ENCODE assay signal across 9 mouse cellular contexts in genomic region chr12:91591191-91591590, GRCm38 (mm10). TPM values are rescaled to one million over a fixed set of nuclear protein-coding genes. Genes with fewer than 3 reads are reported as not detected.
DNase-seq lines count a peak whose midpoint lies in the region; ATAC-seq and TF ChIP-seq lines count a peak whose summit lies in the region.
"Had no signal": no experiment of that assay in that cellular context is flagged by ENCODE, and none has a peak within 500 bp of the region (broad histone marks: within the 10 kb centered on the region; RNA-seq: fewer than 3 reads in every experiment).

No protein-coding gene starts in this region.

- H3K36me3 ChIP-seq in heart, embryonic 11.5 days (ENCODE audit: control insufficient read depth, insufficient read depth, low read length) = no peaks in the 10 kb centered on the region
- no peaks in the 10 kb centered on the region for H3K36me3 ChIP-seq in ES-Bruce4 (ENCODE audit: control insufficient read depth, insufficient read depth, low read length, poor library complexity, severe bottlenecking)
- no peaks in the 10 kb centered on the region for H3K36me3 ChIP-seq in forebrain, embryonic 15.5 days
- no peaks in the 10 kb centered on the region for H3K36me3 ChIP-seq in liver, embryonic 15.5 days (replicated peaks)

- no peak overlapping the region; the same call in 1 of the 2 replicates for H3K27ac ChIP-seq in heart, embryonic 11.5 days (ENCODE audit: low read depth, low read length)
- peak overlapping the region; percentile 89 for H3K27ac ChIP-seq in ES-Bruce4 (ENCODE audit: insufficient read depth, low read length)
- H3K27ac ChIP-seq in forebrain, embryonic 15.5 days (replicated peaks) = no peak overlapping the region
- H3K27ac ChIP-seq in liver, embryonic 15.5 days (replicated peaks) = peak overlapping the region; percentile 89
- H3K27ac ChIP-seq in cerebellum, adult 2 months (ENCODE audit: insufficient read depth, low read length) = no peak overlapping the region

- H3K4me1 ChIP-seq in heart, embryonic 11.5 days (ENCODE audit: control insufficient read depth, insufficient read depth, low read length) = peaks cover 11% of the 10 kb centered on the region
- H3K4me1 ChIP-seq in ES-Bruce4 (ENCODE audit: control insufficient read depth, insufficient read depth, low read length) = no peaks in the 10 kb centered on the region
- peaks cover 16% of the 10 kb centered on the region for H3K4me1 ChIP-seq in forebrain, embryonic 15.5 days
- peaks cover 25% of the 10 kb centered on the region for H3K4me1 ChIP-seq in liver, embryonic 15.5 days (replicated peaks)
- no peaks in the 10 kb centered on the region for H3K4me1 ChIP-seq in cerebellum, adult 2 months (ENCODE audit: control insufficient read depth, insufficient read depth, low read length)

- H3K9ac ChIP-seq in heart, embryonic 11.5 days (ENCODE audit: low read depth, low read length) = peak overlapping the region; percentile 90
- peak overlapping the region; percentile 76 for H3K9ac ChIP-seq in ES-Bruce4 (ENCODE audit: low read depth, poor library complexity, severe bottlenecking)
- H3K9ac ChIP-seq in forebrain, embryonic 15.5 days (replicated peaks) = peak overlapping the region; percentile 100; the same call in 1 of the 2 replicates
- H3K9ac ChIP-seq in liver, embryonic 15.5 days = peak overlapping the region; percentile 77; the same call in 1 of the 2 replicates

- peak overlapping the region; percentile 90 for H3K4me3 ChIP-seq in heart, embryonic 11.5 days (ENCODE audit: low read depth, low read length)
- H3K4me3 ChIP-seq in ES-Bruce4 (ENCODE audit: low read depth, low read length) = peak overlapping the region; percentile 73
- no peak overlapping the region for H3K4me3 ChIP-seq in forebrain, embryonic 15.5 days
- peak overlapping the region; percentile 91 for H3K4me3 ChIP-seq in liver, embryonic 15.5 days (replicated peaks)
- H3K4me3 ChIP-seq in cerebellum, adult 2 months (replicated peaks; ENCODE audit: insufficient read depth, low read depth, low read length) = no peak overlapping the region

- 74% methylated on average over 1 of the region's 1 CpGs for WGBS in heart, embryonic 11.5 days (ENCODE audit: insufficient replicate concordance)
- 59% methylated on average over 1 of the region's 1 CpGs for WGBS in forebrain, embryonic 15.5 days
- 86% methylated on average over 1 of the region's 1 CpGs for WGBS in liver, embryonic 15.5 days (ENCODE audit: insufficient replicate concordance)
- WGBS in cerebellum, adult 2 months = 82% methylated on average over 1 of the region's 1 CpGs

- no peak for TF ChIP-seq CTCF in ES-Bruce4 (IDR thresholded peaks at IDR 0.05; ENCODE audit: low read depth, low read length)
- no peak for TF ChIP-seq CTCF in cerebellum, adult 2 months (IDR thresholded peaks at IDR 0.05; ENCODE audit: borderline replicate concordance, insufficient read depth, low read depth, low read length)

- H3K9me3 ChIP-seq in heart, embryonic 11.5 days (replicated peaks; ENCODE audit: control insufficient read depth, low read length) = no peaks in the 10 kb centered on the region
- no peaks in the 10 kb centered on the region for H3K9me3 ChIP-seq in ES-Bruce4 (replicated peaks; ENCODE audit: control insufficient read depth, insufficient read depth, low read length, poor library complexity, severe bottlenecking)
- no peaks in the 10 kb centered on the region for H3K9me3 ChIP-seq in forebrain, embryonic 15.5 days
- no peaks in the 10 kb centered on the region for H3K9me3 ChIP-seq in liver, embryonic 15.5 days (replicated peaks)

- H3K27me3 ChIP-seq in heart, embryonic 11.5 days (ENCODE audit: control insufficient read depth, insufficient read depth, low read length) = no peaks in the 10 kb centered on the region
- H3K27me3 ChIP-seq in ES-Bruce4 (ENCODE audit: control insufficient read depth, insufficient read depth, low read length, poor library complexity, severe bottlenecking) = no peaks in the 10 kb centered on the region
- no peaks in the 10 kb centered on the region for H3K27me3 ChIP-seq in forebrain, embryonic 15.5 days
- H3K27me3 ChIP-seq in liver, embryonic 15.5 days = no peaks in the 10 kb centered on the region
- no peaks in the 10 kb centered on the region for H3K27me3 ChIP-seq in cerebellum, adult 2 months (ENCODE audit: control insufficient read depth, insufficient read depth, low read length)

- no peak for TF ChIP-seq POLR2A in ES-Bruce4 (IDR thresholded peaks at IDR 0.05; ENCODE audit: insufficient read depth, low read length)
- no peak for TF ChIP-seq POLR2A in cerebellum, adult 2 months (IDR thresholded peaks at IDR 0.05; ENCODE audit: borderline replicate concordance, insufficient read depth, low read length)

- ATAC-seq in heart, embryonic 11.5 days (replicated peaks; ENCODE audit: insufficient number of reproducible peaks, low FRiP score, low TSS enrichment) = no peak
- no peak for ATAC-seq in forebrain, embryonic 15.5 days (replicated peaks)
- no peak for ATAC-seq in liver, embryonic 15.5 days (ENCODE audit: insufficient read depth)

- no peak for DNase-seq in heart, adult 11 months
- no peak for DNase-seq in adipocyte (ENCODE audit: low spot score)
- no peak for DNase-seq in urinary bladder, postnatal 4 days (ENCODE audit: low spot score in 2 of 2)
- no peak for DNase-seq in cerebellum, adult 2 months
- DNase-seq: left cerebral cortex, postnatal 4 days had no signal

- H3K4me2 ChIP-seq in heart, embryonic 11.5 days = peak overlapping the region; percentile 82
- H3K4me2 ChIP-seq in forebrain, embryonic 15.5 days (replicated peaks) = peak overlapping the region; percentile 56
- peak overlapping the region; percentile 87 for H3K4me2 ChIP-seq in liver, embryonic 15.5 days

- TF ChIP-seq EP300 in ES-Bruce4 (IDR thresholded peaks at IDR 0.05; ENCODE audit: insufficient read depth, low read depth, low read length) = no peak

RNA-seq across cellular contexts. Expression of gene Gtf2a1, which starts 0.9 kb away (rescaled TPM):
- 26.4 and 32.0 TPM in 2 replicates for polyA plus RNA-seq in heart, embryonic 11.5 days (2014; fragmentation: Nextera tagmentation; extraction: Ambion mirVana)
- polyA plus RNA-seq in ES-Bruce4 (2011; ENCODE audit: insufficient read depth, insufficient read length, low read depth, missing spikeins) = 72.1 and 77.4 TPM in 2 replicates
- polyA plus RNA-seq in forebrain, embryonic 15.5 days (2015; fragmentation: Nextera tagmentation; extraction: Ambion mirVana) = 68.6 and 71.1 TPM in 2 replicates
- polyA plus RNA-seq in liver, embryonic 15.5 days (2015; fragmentation: Nextera tagmentation; extraction: Ambion mirVana) = 15.3 and 16.1 TPM in 2 replicates
- 25.5 and 28.1 TPM in 2 replicates for polyA plus RNA-seq in cerebellum, adult 2 months (2012; rRNA removed)

Comparison
In these comparisons a context has a peak if more than half of its experiments do, and no peak if none do; other contexts are left out.
1. H3K27ac ChIP-seq: peak in ES-Bruce4 (single experiment) and liver, embryonic 15.5 days (single experiment); none in heart, embryonic 11.5 days (single experiment), forebrain, embryonic 15.5 days (single experiment) and cerebellum, adult 2 months (single experiment).
2. H3K4me3 ChIP-seq: peak in heart, embryonic 11.5 days (single experiment), ES-Bruce4 (single experiment) and liver, embryonic 15.5 days (single experiment); none in forebrain, embryonic 15.5 days (single experiment) and cerebellum, adult 2 months (single experiment).
3. Peak in every context shown above with its lines, with median percentiles within 50 percentile points of each other: H3K4me2 ChIP-seq and H3K9ac ChIP-seq.